Mouse (Mus musculus): ENCODE measurements at regions not wholly inside any gene's neighbourhood (a gene's known extent, or its start where the extent isn't known, plus 50 kb on each side); places are given as distances from the start of the nearest gene placed in this dataset.

DNA sequence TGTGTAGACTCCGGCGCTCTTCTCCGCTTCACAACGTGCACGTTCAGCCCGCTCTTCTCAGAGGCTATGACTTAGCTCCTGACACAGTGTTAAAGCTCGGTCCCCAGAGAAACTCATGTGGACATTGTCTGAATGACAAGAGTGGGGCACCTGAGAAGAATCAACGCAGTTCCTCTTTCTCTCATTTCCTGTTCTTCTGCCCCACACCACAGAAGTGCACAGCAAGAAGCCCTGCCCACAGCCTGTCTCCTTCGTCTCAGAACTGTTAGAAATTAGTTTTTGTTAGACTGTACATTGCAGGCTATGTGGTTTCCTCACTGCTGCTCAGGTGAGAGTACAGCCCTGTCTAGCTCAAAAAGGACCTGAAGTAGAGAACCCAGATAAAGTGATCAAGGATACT, 94.1 kb upstream of the Nsun2 start:
- no peak for DNase-seq

DNA sequence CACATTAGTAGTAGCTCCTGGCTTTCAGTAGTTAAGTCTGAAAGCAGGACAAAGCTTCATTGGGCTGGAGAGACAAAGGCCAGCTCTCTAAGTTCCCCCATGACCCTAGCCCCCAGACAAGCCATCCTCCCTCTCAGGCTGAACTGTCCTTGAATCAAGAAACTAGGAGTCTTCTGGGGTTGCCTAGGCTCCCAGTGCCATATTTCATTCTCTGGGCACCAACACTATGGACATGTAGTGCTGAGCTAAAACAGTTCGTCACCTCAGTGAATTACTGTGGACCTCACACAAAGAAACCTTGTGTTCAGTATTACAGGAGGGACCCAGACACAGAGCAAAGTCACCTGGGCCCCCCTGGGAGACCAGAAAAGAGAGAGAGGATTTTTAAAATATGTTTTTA, 91.7 kb upstream of the Nsun2 start:
- no peak for DNase-seq

DNA sequence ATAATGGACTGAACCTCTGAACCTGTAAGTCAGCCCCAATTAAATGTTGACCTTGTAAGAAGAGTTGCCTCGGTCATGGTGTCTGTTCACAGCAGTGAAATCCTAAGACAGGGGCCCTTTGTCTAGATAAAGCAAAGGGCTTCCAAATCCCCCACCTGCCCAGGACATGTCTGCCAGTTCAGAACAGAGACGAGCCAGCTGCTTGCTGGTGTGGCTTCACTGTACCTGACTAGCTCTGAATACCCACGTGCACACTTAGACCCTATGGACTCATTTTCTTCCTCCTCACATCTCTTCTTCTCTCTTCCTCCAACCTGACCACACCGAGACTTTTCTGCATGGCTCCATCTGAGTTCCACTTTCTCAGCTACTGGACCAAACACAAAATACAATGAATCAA, 87.9 kb upstream of the Nsun2 start:
- DNase-seq: no peak

All from right cerebral cortex, postnatal 14 days (tissue).